Mouse (Mus musculus) kidney, postnatal 10 days (tissue): ENCODE results near the gene Gm10100.
"Not testable (repeated sequence)": the region's sequence is repeated elsewhere in the genome, so short reads cannot be mapped to it uniquely, and the experiment has no call there.

Experiments used
- DNase-seq: peaks from one replicate; pipeline ENCODE4 v3.0.0; 2021; ENCODE audit warnings: mixed read lengths

Gene Gm10100

DNA sequence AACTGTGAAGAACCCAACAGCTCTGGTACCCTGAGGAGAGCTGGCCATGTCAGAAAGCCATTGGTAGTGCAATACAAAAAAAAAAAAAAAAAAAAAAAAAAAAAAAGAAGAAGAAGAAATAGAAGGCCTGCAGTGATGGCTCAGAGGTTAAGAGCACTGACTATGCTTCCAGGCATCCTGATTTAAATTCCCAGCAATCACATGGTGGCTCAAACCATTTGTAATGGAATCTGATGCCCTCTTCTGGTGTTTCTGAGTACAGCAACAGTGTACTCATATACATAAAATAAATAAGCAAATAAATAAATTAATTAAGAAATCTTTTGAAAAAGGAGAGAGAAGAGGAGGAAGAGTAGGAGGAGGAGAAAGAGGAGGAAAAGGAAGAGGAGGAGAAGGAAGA is 27.2 kb downstream of the Gm10100 start:
- DNase-seq, result no peak

DNA sequence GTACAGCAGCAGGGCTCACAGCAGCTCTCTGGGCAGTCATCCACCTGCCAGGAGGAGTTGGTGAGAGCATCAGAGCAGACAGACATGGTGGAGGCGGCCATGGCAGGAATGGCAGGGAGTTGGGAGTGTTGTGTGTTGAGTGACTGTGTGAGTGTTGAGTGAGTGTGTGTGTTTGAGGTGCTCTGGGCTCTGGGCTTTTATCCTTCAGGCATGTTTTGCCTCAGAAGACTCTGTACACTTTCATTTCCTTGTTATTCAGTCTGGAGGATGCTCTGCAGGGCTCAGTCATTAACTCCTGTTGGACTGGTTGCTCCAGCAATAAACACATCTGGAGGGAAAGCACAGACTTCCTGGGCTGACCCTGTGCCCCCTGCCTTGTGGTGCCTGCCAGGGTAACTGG is 33.3 kb downstream of the Gm10100 start, which contains the start of gene Gm3233:
Gene Gm3233 (minus strand): TSS at position 101 of the 400 bp plus-strand sequence.
- DNase-seq, result not testable (repeated sequence)

DNA sequence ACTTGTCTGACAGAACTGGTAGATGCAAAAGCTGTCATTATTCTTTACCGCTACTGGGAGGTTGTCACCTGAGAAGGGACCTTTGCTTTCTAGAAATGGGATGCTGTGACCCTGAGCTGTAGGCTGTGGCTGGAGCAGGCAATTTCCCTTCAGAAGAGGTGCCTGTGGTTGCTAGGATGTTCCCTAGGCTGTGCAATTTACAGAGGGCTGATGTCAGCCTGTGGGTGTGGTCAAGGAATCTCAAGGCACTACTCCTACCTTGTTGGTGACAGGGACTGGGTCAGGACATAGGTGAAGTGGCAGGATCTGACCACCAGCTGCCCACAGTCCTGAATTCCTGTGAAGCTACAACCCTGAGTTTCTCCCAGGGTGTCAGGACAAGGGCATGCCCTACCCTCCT is 43.4 kb downstream of the Gm10100 start:
- no peak for DNase-seq

DNA sequence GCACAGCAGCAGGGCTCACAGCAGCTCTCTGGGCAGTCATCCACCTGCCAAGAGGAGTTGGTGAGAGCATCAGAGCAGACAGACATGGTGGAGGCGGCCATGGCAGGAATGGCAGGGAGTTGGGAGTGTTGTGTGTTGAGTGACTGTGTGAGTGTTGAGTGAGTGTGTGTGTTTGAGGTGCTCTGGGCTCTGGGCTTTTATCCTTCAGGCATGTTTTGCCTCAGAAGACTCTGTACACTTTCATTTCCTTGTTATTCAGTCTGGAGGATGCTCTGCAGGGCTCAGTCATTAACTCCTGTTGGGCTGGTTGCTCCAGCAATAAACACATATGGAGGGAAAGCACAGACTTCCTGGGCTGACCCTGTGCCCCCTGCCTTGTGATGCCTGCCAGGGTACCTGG is 44.9 kb downstream of the Gm10100 start, which contains the start of gene Gm3238:
Gene Gm3238 (minus strand): TSS at position 101 of the 400 bp plus-strand sequence.
- not testable (repeated sequence) for DNase-seq

DNA sequence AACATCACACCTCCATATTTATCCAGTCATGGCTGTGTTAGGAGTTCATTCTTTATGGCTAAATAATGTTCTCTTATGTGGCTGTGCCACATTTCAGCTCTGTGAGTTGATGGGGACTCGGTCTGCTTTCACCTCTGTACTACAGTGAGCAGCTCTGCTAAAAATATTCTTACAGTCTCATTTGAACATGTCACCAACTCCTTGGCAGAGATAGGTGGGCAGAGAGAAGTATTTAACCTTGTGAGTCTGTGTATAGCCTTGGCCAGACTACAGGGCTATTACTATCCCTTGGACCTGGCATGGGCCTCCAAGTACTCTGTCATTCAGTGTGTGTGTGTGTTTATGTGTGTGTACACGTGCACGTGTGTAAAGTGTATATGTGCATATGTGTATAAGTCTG is 45.9 kb downstream of the Gm10100 start:
- not testable (repeated sequence) for DNase-seq
